Mouse (Mus musculus): ENCODE measurements around the gene Hivep3. TPM values are rescaled to one million over a fixed set of nuclear protein-coding genes. Genes with fewer than 3 reads are reported as not detected.
A peak's percentile ranks its signal among the peaks of the same experiment; 100 is the strongest.

Gene Hivep3
- total RNA-seq, 2 experiments from 2014 or later = 7.4 to 9.7 TPM

DNA sequence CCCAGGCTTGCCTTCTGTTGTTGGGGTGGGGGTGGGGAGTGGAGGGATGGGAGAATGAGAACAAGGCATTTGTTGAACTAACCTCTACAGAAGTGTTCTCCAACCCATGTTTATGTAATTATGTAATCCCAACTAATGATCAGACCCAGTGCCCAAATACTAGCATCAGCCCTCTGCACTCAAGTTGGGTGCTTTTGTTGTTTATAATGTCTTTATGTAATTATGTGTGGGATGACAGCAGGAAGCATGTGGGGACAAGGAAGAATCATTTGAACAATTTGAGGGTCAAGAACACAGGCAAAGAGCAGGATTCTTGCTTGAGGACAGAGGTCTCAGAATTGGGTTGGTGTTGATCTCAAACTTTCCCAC, 82.2 kb downstream of the Hivep3 start:
- no peak for DNase-seq

DNA sequence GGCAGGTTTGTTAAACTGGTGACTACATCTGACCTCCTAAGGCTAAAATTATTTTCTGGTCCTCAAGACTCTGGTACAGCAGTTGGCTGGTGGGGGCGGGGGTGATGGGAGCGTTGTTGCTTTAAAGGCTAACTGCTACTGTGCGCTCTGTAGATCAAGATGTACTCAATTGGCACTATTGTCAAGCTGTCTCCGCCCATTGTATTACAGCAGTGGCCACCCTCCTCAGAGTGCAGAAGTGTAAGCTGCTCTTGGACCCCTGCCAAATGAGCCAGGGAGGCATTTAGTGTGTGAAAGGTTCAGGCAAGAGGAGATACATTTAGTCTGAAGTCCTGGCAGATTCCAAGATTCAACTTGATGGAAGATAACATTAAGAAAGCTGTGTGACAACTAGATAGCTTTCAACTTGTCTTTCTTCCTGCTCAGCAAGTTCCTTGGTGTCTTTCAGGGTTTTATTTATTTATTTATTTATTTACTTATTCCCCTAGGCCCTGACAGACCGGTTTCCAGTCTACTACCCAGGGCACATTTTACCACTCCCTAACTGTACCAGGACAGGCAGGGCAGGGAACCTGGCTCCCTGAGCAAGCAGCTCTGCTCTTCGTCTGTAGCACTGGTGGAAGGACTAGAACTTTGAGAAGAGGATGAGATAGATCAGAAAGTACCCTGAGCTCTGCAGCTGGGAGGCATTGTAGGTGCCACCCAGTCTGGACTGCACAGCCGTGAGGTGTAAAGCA, 83.2 kb downstream of the Hivep3 start:
- peak; percentile 60 for DNase-seq

DNA sequence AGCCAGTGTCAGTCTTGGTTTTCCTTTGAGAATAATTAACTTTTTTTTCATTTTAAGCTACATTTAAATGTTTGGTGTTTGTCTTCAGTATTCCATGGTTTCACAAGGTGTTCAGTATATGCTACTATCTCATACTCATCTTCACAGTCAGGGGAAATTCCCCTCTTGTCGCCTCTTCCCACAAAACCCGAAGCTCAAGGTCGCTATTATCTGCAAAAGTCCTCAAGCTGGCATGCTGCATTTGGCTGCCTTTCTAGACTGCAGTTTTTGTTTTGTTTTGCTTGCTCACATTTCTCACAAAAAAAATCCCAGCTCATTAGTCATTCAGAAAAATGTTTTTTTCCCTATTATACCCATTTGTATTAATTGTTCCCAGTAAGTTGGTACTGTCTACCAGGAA, 92.4 kb downstream of the Hivep3 start:
- DNase-seq = no peak

DNA sequence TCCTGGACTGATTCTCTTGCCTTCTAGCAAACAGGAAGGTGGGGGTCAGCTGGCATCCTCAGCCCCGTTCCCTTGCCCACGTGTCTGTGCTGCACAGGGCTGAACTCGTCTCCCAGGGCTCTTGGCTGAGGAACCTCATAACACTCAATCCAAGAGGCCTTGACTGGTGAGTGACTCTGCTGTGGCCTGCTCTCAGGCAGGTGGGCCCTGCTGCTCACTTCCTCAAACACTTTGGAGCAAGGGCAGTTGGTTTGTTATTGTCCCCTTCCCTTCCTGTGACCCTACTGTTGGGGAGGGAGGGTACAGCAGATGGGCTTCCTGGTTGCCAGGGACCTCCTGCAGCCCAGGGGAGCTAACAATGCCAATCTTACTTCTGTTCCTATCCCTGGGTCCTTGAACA, 94.8 kb downstream of the Hivep3 start:
- DNase-seq = no peak

DNA sequence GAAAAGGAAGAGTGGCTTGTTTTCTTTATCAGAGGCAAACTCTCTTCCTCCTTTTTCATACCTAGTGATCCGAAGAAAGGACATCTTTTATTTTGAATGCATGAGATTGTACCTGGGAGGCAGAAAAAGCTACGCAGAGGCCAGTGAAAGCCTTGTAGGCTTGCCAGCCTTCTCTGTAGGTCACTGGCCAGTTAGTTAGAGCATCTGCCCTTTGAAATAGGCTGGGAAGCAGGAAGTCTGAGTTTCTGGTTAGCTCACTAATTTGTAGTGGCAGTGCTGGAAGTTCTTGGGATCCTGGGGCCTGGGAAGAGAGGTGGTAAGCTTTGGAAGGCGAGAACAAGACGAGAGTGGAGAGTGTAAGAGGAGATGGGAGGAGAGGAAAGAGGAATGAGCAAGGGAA, 95.4 kb downstream of the Hivep3 start:
- no peak for DNase-seq

DNA sequence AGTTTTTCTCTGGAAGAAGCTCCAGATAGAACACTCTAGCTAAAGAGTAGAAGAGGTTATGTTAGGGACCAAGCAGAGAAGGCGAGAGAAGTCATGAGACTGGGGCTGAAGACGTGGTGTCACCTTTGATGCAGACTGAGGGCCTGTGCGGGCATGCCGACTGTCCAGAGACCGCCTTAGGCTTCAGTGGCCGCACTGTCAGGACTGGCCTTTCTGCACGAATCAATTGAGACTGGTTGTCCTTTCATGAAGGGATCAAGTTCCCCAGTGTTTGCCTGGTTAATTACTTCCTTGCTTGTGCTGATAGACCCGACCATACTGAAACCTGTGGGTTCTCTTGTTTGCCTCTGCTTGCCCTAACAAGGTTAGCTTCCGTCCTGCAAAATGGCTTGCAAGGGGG, 99.7 kb downstream of the Hivep3 start:
- DNase-seq = no peak

DNA sequence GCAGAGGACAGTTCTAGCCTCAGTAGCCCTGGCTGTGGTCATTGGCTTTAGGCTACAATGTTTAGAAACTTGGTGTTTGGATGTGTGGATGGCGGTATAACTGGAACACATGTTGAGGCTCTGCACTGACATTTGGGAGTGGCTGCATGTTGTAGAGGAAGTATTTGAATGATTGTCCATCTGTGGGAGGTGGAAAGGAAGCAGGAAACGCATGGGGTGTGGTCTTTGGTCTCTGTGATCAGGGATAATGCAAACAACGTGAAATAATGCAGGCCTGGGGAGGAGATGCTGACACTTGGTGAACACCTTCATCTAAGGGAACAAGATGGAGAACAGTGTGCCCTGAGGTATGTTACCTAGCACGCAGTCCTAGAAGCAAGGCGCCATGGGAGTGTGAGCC, 100.3 kb downstream of the Hivep3 start:
- DNase-seq = no peak

DNA sequence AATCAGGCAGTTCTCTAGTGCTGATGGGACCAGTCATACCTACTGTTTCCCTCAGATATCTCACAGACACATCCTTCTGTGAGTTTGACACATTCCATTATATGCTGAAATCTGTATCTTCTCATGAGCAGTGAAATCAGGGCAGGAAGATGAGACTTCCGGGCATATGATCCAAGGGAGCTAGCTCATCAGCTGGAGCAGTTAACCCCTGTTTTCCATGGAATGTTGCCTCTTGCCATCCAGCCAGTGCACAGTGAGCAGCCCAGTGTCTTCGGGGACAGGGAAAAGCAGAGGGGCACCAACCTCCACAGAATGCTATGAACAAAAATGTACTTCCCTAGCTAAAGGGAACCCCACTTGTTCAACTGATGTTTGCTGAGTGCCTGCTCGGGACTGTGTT, 102.6 kb downstream of the Hivep3 start:
- DNase-seq = no peak

DNA sequence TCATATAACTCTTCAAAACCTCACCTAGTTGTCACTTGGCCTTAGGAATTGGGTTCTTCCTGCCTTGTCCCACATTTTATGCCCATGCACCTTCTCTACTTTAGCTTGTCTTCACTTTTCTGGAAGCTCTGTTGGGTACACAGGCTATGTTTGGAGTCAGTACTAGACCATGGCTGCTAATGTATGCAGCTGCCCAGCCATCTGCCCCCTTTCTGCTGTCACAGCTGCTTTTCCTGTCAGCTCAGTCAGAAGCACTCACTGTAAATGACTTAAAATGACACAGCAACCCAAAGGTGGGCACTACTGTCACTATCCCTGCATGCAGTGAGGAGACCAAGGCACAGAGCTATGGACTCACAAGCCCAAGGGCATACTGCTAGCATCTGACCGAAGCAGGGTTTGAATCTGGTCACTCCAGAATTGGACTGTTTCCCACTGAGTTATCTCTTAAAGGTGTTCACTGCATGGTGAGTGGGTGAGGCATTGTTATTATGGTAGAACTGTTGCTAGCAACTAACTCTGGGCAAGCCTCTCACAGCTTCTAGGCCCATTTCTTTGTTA, 104.0 kb downstream of the Hivep3 start:
- no peak for DNase-seq

DNA sequence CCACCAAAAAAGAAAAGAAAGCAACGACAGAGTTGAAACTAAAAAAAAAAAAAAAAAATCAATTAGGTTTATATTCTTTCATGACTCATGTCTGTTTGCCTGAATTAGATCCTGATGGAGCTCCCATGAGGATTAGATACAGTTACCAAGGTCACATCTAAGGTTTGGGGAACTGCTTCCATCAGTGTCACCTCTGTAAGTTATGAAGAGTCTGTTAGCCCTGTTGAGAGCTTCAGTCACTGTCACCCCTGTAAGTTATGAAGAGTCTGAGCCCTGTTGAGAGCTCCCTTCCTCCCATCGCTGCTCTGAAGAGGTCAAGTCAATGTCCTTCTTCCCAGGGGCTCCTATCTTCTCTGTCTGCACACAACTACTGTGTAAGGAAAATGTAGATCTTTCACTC, 104.7 kb downstream of the Hivep3 start:
- no peak for DNase-seq

DNA sequence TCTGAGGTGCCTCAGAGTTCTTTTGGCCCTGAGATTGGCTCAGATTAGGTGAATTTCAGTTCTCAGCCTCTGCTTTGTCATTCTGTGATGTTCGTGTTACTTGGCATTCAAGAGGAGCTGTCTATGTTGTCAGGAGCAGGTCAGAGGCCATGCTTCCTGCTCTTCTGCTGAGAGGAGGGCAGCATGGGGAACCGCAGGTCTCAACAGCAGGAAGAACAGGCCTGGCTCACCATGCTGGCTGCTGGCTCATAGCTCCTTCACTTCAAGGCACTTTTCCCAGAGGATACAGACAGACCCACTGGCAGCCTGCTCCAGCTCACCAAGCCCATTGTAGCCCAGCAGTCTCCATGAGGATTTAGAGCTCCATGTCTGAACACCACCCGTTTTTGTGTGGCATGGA, 109.7 kb downstream of the Hivep3 start:
- DNase-seq = no peak

DNA sequence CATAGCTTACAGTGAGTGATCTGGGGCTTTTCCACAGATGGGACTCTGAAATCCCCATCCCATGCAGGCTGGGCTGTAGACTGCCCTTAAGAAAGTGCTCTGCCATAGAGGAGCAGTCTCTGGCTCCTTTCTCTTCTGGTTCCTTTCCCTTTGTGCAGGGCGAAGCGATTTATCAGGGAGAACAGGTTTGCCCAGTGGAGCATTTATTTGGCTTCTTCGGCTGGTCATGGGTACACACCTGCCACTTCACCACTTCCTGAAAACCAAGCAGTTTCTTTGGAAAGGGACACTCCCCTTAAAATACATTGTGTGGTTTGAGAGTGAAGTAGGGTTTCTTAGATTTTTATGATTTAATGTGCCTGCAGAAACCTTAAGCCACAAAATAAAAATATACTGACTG, 110.7 kb downstream of the Hivep3 start:
- no peak for DNase-seq

DNA sequence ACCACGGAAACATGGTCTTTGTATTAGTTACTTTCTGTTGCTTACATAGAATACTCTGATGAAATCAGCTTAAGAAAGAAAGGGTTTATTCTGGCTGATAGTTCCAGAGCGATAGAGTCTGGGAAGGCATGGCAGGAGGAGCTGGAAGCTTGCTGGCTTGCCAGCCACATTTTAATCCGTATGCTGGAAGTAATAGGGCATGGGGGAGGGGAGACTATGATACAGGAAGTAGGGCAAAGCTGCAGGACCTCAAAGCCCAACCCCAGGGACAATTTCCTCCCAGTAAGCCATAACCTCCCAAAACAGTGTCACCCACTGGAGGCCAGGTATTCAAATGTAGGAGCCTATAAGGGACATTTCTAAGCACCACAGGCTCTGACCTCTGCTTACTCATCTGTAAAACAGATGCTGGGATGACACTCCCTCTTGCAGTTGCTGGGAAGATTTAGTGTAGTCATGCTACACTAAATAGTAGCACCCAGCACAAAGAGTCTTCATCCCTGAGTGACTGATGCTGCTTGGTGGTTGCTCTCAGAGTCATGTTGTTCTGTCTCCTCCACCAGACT, 112.1 kb downstream of the Hivep3 start:
- no peak for DNase-seq

DNA sequence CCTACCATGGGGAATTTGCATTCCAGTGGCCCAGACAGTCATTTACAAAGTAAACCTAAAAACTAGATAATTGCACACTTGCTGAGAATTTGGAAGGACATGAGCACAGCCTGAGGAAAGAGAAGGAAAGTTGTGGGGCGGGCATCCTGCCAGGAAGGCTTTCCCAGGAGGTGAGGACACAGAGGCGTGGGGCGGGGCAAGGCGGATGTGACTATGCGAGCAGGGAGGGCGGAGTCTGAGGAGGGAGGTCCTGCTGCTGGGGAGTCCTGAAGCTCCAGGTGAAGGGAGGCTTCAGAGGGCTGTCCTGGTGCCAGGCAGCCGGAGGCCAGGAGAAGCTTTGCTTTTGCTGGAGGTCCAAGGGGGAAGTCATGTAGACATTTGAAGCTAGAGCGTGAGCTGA, 118.9 kb downstream of the Hivep3 start:
- DNase-seq = peak; percentile 73

DNA sequence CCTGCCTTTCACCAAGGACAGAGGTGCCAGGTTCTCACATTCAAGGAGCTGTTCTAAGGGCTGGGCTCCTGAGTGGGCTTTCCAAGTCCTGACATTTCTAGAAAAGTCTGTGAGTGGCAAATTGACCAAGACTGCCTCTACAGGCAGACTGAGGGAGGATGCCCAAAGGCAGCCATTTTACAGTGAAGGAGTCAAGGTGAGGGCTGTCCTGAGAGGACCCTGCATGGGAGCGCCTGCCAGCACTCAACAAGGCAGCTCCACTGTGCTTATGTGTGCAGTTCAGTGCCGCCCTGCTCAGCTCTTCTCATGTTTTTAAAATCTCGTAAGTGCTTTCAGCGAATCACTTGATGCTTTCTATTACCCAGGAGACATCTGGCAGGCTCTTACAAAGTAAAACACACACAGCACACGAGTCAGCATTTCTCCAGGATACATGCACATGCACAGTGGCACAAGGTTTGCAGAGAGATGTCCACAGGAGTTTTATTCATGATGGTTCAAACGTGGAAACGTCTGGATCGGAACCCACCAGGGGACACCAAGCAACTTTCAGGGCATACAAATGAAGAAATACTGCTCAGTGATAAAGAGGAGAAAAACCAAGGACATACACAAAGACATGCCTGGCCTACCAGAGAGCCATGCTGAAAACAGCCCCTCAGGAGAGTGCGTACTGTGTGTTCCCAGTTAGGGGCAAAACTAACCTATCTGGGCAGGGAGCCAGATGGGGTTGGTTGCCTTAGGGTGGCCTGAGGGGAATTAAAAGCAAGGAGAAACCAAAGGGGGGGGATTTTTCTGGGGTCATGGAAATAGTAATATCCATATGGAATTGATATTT, 120.9 kb downstream of the Hivep3 start:
- DNase-seq = no peak

DNA sequence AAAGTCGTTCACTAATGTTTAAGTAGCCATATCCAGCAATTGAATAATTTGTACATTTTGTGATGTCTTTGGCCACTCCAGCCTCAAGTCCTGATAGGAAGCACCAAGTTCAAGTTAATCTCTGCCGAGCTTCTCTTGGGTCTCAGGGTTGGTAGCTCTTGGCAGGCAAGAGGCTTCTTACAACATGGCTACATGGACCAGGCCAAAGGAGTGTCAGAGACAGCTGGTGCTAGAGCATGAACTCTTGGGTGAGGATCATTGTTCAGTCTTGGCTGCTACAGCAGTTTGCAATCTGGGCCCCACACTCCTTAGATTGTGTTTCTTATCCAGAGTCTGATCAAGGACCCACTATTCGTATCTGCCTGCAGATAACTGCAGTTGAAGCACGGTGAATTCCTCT, 125.9 kb downstream of the Hivep3 start:
- DNase-seq = peak; percentile 36

DNA sequence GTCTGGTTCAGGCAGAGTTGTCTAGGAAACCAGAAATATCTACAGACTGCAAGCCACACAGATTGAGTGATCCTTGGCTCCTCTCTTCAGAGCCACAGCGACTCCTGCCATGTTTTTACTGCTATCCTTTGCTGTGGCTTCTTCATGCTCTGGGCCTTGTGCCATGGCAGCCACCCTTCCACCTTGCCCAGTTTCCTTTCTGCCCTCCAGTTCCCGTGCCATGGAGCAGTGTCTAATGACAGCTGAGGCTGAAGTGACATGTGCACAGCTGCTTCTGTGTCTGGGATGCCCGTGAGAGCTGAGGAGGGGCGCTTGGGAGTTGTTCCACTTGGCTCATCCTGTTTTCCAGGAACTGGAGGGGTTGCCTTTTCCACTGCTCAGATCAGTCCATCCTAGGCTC, 127.4 kb downstream of the Hivep3 start:
- DNase-seq = no peak

DNA sequence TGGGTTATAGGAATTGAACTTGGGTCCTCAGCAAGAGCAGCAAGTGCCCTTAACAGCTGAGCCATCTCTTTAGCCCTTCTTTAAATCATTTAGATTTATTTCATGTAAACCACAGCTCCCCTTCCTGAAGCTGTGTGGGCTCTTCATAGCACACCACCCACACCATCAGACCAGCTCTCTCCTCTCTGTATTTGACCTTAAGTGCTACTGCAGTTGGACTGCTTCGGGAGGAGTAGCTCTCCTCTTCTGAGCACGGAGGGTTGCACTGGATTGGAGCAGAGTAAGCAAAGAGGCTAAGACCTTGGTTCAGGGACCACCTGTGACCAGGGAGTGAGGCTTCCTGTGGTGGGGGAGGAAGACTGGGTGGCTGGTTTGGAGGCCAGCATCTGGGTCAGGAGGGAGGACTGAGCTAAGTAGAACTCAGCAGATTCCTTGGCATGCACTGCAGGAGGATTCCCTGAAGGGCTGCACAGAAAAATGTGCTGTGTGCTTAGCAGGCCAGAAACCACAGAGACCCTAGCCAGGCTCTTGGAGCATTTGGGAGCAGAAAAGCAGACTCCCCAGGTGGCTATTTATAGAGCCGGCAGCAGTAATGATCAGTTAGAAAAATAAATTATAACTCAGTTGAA, 132.4 kb downstream of the Hivep3 start:
- DNase-seq = peak; percentile 14

DNA sequence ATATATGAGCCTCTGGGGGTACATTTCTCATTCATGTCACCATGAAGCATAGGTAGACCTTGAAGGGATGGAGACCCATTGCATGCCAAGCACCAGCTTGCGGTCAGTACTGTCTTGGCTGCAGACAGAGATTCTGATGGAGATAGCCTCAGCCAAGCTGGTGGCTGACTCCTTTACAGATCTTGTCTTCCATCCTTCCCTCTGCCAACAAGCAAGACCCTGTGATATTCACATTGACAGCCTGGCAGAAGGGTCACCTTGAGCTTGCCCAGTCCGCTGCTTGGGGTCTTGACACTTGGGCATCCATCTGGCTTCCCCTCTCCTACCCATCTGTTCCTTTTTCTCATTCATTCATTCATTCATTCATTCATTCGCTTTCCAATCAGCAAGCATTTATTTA, 133.5 kb downstream of the Hivep3 start:
- no peak for DNase-seq

DNA sequence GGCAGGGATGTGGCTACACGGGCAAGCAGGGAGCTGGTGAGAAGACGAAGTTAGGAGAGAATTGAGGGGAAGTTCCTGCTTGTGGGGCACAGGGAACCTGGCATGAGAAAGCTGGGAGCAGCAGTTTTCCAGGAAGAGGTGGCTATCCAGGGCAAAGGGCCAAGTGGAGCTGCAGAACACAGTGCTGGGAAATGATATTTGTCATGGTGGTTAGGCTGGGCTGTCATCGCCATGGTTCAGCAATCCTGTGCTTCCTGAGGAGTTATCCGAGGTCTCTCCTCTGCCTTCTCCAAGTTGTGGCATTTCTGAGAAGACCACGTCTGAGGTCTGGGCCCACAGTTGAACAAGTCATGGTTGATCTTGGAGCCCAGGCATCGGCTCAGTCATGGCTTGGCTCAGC, 136.8 kb downstream of the Hivep3 start:
- DNase-seq = peak; percentile 23

DNA sequence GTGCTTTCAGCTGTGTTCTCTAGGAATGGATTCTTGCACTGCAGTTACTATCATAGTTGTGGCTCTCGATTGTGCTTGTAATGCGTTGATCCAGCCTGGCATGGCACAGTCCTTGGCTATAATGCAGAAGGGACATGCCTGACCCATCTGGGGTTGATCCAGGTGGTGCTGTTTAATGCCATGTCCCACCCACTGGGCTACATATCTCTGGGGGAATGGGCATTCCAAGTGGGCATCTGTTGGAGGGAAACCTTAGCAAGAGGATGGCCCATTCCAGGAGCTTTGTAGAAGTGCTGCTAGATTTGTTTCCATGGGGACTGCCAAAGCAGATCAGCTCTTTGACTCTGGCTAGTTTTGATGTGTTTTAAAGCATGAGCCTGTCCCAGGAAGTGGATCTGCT, 137.9 kb downstream of the Hivep3 start:
- DNase-seq = no peak

DNA sequence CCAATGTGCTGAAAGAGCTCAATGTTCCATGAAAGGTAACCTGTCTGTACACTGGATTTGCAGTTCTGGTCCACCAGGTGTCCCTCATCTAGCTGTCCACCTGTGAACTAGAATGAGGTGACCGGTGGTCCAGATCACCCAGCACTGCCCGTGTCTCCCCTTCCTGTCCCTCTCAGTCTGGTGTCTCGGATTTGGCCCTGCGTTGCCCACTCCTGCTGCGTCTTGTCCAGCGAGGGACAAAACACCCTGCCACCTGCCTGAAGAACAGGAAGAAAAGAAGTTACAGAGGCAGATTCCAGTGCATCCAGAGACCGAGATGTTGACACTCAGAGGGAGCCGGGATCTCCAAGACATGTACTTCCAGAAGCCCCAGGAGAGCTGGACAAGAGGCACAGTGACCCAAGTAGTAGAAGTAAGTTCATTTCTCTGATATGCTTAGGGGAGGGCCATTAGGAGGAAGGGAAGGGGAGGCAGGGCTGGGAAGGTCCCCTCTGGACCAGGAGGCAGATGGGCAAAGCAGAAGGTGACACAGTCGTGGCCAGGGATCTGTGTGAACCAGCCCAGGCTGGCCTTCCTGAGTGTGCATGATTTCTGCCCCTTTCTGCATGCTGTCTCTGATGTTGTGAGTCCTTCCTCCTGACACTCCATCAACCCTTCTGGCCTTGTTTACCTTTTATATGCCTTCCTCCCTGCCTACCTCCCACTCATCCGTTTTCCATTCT, 138.4 kb downstream of the Hivep3 start:
- no peak for DNase-seq

Data from adrenal gland, postnatal 10 days (tissue).